Mouse (Mus musculus): ENCODE results near the gene Prpf4. TPM values are rescaled to one million over a fixed set of nuclear protein-coding genes. Genes with fewer than 3 reads are reported as not detected.
A peak's percentile ranks its signal among the peaks of the same experiment; 100 is the strongest.

Gene Prpf4
- polyA plus RNA-seq, 1 experiment from 2014 or later: 28.2 TPM

DNA sequence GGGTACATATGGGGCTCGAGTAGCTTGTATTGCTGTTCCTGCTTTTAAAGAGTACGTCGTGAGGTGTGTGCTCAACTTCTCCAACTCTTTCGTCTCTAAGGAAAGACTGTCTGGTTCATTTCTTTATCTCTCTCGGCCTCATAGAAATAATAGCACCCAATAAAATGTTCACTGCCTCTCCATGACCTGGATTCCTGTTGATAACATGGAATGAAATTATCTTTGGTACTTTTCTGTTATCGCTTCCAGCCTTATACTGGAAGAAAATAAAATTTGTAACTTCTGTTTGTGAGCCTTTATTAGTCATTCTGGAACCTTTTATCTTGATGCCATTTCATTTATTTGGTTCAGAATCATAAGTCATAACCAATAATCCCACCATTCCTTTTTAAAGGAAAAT is 25.4 kb upstream of the Prpf4 start:
- no peaks in the 10 kb centered on the region for H3K36me3 ChIP-seq (ENCODE audit: control insufficient read depth, insufficient read depth, low read length)
- H3K9ac ChIP-seq (ENCODE audit: low read length): no peak overlapping the region
- no peak overlapping the region for H3K27ac ChIP-seq (ENCODE audit: low read depth, low read length)
- DNase-seq (ENCODE audit: low spot score) (no peak), ATAC-seq (ENCODE audit: insufficient read depth, low FRiP score, low TSS enrichment) (no peak)
- H3K4me3 ChIP-seq (ENCODE audit: low read depth, low read length): no peak overlapping the region
- 95% methylated on average over 6 of the region's 6 CpGs for WGBS
- no peaks in the 10 kb centered on the region for H3K9me3 ChIP-seq (ENCODE audit: control insufficient read depth, low read length)
- H3K27me3 ChIP-seq (ENCODE audit: control insufficient read depth, insufficient read depth, low read length): no peaks in the 10 kb centered on the region
- no peaks in the 10 kb centered on the region for H3K4me1 ChIP-seq (ENCODE audit: control insufficient read depth, insufficient read depth, low read length)
- H3K4me2 ChIP-seq (ENCODE audit: low read depth): no peak overlapping the region

DNA sequence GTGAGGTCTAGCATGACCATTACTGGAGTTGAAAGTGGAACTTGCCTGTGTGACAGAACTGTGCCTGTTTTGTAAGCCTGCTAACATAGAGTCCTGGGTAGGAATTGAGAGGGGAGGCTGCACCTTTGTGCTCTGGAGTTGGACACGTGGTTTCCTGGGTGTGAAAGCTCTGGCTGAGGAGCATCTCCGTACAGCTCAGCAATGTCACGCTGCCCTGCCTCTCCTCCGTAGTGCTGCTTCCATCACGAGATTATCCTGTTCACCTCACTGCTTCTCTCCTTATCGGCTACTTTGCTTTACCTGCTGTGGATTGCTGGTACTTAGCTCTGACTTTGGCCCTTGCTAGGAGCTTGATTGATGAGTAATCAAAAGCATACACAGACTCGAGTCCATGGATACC is 24.8 kb upstream of the Prpf4 start:
- WGBS: 88% methylated on average over 7 of the region's 7 CpGs
- ATAC-seq (ENCODE audit: insufficient read depth, low FRiP score, low TSS enrichment): no peak
- no peak overlapping the region for H3K4me2 ChIP-seq (ENCODE audit: low read depth)

DNA sequence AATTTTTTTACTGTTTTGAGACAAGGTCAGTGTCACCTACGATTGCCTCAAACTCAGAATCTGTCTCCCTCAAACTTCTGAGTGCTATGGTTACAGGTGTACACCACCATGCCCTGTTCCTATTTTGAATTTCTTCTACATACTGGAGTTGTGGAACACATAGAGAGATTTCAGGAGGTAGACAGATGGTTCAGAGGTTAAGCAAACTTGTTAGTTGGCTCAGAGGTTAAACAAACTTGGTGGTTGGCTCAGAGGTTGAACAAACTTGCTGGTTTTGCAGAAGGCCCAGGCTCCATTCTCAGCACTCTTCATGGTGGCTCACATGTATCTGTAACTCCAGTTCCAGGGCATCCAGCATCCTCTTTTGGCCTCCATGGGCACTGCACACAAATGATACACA is 24.4 kb upstream of the Prpf4 start:
- ATAC-seq (ENCODE audit: insufficient read depth, low FRiP score, low TSS enrichment) (no peak), DNase-seq (ENCODE audit: low spot score) (no peak)
- no peak overlapping the region for H3K4me3 ChIP-seq (ENCODE audit: low read depth, low read length)
- no peak overlapping the region for H3K4me2 ChIP-seq (ENCODE audit: low read depth)
- H3K9me3 ChIP-seq (ENCODE audit: control insufficient read depth, low read length): no peaks in the 10 kb centered on the region
- H3K9ac ChIP-seq (ENCODE audit: low read length): no peak overlapping the region
- no peaks in the 10 kb centered on the region for H3K4me1 ChIP-seq (ENCODE audit: control insufficient read depth, insufficient read depth, low read length)
- peaks cover 3% of the 10 kb centered on the region; the same call in 1 of the 2 replicates for H3K36me3 ChIP-seq (ENCODE audit: control insufficient read depth, insufficient read depth, low read length)
- no peak overlapping the region for H3K27ac ChIP-seq (ENCODE audit: low read depth, low read length)
- 93% methylated on average over 1 of the region's 1 CpGs for WGBS
- no peaks in the 10 kb centered on the region for H3K27me3 ChIP-seq (ENCODE audit: control insufficient read depth, insufficient read depth, low read length)

More for the DNA sequence above, 24.8 kb upstream of the Prpf4 start:
- no peak overlapping the region for H3K27ac ChIP-seq (ENCODE audit: low read depth, low read length)
- H3K9me3 ChIP-seq (ENCODE audit: control insufficient read depth, low read length): no peaks in the 10 kb centered on the region
- no peak overlapping the region for H3K9ac ChIP-seq (ENCODE audit: low read length)
- DNase-seq (ENCODE audit: low spot score): no peak
- H3K27me3 ChIP-seq (ENCODE audit: control insufficient read depth, insufficient read depth, low read length): no peaks in the 10 kb centered on the region
- H3K4me3 ChIP-seq (ENCODE audit: low read depth, low read length): no peak overlapping the region
- H3K4me1 ChIP-seq (ENCODE audit: control insufficient read depth, insufficient read depth, low read length): no peaks in the 10 kb centered on the region
- H3K36me3 ChIP-seq (ENCODE audit: control insufficient read depth, insufficient read depth, low read length): peaks cover 3% of the 10 kb centered on the region; the same call in 1 of the 2 replicates

DNA sequence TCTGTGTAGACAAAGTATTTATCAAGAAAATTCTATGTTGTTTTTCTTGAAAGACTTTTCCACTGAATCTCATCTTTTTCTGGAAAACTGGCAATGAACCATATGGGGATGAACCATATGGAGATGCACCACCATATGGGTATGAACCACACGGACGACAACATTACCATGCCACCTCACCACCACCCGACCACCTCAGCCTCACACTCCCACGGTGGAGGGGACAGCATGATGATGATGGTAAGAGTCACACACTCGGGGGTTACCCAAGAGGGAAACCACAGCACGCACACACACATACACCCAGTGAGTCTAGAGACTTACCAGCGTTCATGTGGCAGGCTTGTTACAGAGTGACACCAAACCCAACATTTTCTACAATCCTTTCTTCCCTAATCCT is 23.2 kb upstream of the Prpf4 start:
- H3K27ac ChIP-seq (ENCODE audit: low read depth, low read length): no peak overlapping the region
- no peaks in the 10 kb centered on the region for H3K9me3 ChIP-seq (ENCODE audit: control insufficient read depth, low read length)
- no peak overlapping the region for H3K4me2 ChIP-seq (ENCODE audit: low read depth)
- whole genome bisulfite sequencing: 86% methylated on average over 7 of the region's 7 CpGs
- H3K36me3 ChIP-seq (ENCODE audit: control insufficient read depth, insufficient read depth, low read length): peaks cover 3% of the 10 kb centered on the region; the same call in 1 of the 2 replicates
- no peak for ATAC-seq (ENCODE audit: insufficient read depth, low FRiP score, low TSS enrichment)
- no peaks in the 10 kb centered on the region for H3K4me1 ChIP-seq (ENCODE audit: control insufficient read depth, insufficient read depth, low read length)
- no peak overlapping the region for H3K9ac ChIP-seq (ENCODE audit: low read length)
- no peak for DNase-seq (ENCODE audit: low spot score)
- no peak overlapping the region for H3K4me3 ChIP-seq (ENCODE audit: low read depth, low read length)
- no peaks in the 10 kb centered on the region for H3K27me3 ChIP-seq (ENCODE audit: control insufficient read depth, insufficient read depth, low read length)

DNA sequence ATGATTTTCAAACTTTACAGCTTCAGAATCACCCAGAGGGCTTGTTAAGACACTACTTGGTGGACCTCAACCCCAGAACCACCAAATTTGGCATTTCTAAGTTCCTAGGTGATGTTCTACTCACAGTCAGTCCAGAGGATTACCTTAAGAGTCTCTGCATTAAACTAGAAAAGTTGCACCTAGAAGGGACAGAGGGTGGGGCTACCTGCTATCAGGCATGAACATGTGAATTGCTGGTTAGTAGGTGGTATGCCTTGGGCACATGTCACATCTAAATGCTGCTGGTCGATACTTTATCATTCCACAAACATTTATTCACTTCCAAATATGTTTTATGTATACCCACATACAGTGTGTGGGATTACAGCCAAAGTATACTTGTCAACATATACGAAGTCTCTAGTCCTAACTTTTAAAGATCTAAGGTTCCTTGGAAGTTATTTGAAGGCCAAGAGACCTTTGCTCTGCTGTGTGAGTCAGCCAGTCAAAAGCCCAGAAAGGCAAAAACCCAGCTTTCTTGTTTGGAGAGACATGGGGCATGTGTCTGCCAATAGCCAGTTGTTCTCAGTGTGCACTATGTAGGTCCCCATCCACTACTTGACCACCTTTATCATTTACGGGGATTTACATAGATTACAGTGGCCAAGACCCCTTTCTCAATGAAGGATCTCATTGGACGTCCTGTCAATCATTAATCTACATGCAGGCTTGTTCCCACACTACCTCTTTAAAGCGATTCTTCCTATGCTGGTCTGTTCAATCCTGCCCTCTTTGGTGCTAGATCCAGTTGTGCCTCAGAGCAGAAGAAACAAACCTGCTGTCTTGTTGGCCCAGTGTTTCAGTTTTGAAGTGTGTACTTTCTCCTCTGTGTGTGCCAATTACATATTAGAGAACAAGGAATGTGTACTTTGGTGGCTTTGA is 18.7 kb upstream of the Prpf4 start:
- Histone ChIP-seq H3K4me3 (ENCODE audit: low read depth, low read length) (no peak overlapping the region), H3K36me3 (ENCODE audit: control insufficient read depth, insufficient read depth, low read length) (peaks cover 3% of the 10 kb centered on the region; the same call in 1 of the 2 replicates), H3K9ac (ENCODE audit: low read length) (no peak overlapping the region), H3K27me3 (ENCODE audit: control insufficient read depth, insufficient read depth, low read length) (no peaks in the 10 kb centered on the region), H3K4me2 (ENCODE audit: low read depth) (no peak overlapping the region), H3K9me3 (ENCODE audit: control insufficient read depth, low read length) (no peaks in the 10 kb centered on the region), H3K4me1 (ENCODE audit: control insufficient read depth, insufficient read depth, low read length) (no peaks in the 10 kb centered on the region), H3K27ac (ENCODE audit: low read depth, low read length) (no peak overlapping the region)
- DNase-seq (ENCODE audit: low spot score) (no peak), ATAC-seq (ENCODE audit: insufficient read depth, low FRiP score, low TSS enrichment) (no peak)
- whole genome bisulfite sequencing: 91% methylated on average over 5 of the region's 5 CpGs

DNA sequence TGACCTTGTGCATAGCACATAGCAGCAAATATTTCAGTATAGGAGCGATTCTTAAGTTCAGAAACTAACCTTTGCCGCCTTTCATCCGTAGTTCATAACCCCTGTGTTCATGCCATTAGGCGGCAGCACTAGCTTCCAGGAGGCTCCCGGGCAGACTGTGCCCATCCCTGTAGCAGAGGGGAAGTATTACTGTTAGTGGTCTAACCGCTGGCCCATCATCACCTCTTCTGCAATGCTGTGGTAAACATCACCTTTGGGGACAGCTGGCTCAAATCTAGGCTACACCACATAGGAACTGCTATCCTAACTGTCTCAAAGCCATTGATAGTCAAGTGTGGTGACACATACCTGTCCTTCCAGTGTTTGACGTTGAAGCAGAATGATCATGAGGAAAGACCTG is 16.7 kb upstream of the Prpf4 start:
- H3K9me3 ChIP-seq (ENCODE audit: control insufficient read depth, low read length): no peaks in the 10 kb centered on the region
- ATAC-seq (ENCODE audit: insufficient read depth, low FRiP score, low TSS enrichment): 0 out of 2 replicates have a peak, but pooled peaks have one; percentile 35
- H3K4me2 ChIP-seq (ENCODE audit: low read depth): no peak overlapping the region
- H3K27ac ChIP-seq (ENCODE audit: low read depth, low read length): no peak overlapping the region
- H3K4me1 ChIP-seq (ENCODE audit: control insufficient read depth, insufficient read depth, low read length): no peaks in the 10 kb centered on the region
- H3K4me3 ChIP-seq (ENCODE audit: low read depth, low read length): no peak overlapping the region
- no peaks in the 10 kb centered on the region for H3K27me3 ChIP-seq (ENCODE audit: control insufficient read depth, insufficient read depth, low read length)
- WGBS: 91% methylated on average over 7 of the region's 7 CpGs
- peaks cover 3% of the 10 kb centered on the region; the same call in 1 of the 2 replicates for H3K36me3 ChIP-seq (ENCODE audit: control insufficient read depth, insufficient read depth, low read length)
- H3K9ac ChIP-seq (ENCODE audit: low read length): no peak overlapping the region
- DNase-seq (ENCODE audit: low spot score): no peak

DNA sequence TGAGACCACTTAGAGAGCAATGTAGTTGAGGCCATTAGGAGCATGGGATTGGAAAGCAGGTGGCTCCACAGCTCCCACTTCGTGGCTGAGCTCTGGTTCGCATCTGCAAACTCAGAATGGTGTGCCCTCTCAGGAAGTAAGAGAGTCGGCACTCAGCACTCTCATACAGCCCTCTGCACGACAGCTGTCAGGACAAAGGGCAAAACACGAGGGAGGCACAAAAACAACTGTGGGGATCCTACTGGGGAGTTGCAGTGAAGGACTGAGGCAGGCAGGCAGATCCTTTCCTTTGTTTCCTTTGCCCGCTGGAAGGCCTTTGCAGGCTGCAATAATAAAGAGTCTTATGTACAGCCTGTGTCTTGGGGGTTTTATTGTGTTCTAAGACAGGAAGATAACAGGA is 15.1 kb upstream of the Prpf4 start:
- 36% methylated on average over 6 of the region's 6 CpGs for WGBS
- Histone ChIP-seq H3K4me2 (ENCODE audit: low read depth) (no peak overlapping the region), H3K27me3 (ENCODE audit: control insufficient read depth, insufficient read depth, low read length) (no peaks in the 10 kb centered on the region), H3K27ac (ENCODE audit: low read depth, low read length) (no peak overlapping the region), H3K4me3 (ENCODE audit: low read depth, low read length) (no peak overlapping the region), H3K9ac (ENCODE audit: low read length) (no peak overlapping the region), H3K9me3 (ENCODE audit: control insufficient read depth, low read length) (no peaks in the 10 kb centered on the region), H3K36me3 (ENCODE audit: control insufficient read depth, insufficient read depth, low read length) (peaks cover 2% of the 10 kb centered on the region; the same call in 1 of the 2 replicates), H3K4me1 (ENCODE audit: control insufficient read depth, insufficient read depth, low read length) (no peaks in the 10 kb centered on the region)
- ATAC-seq (ENCODE audit: insufficient read depth, low FRiP score, low TSS enrichment) (peak; percentile 61; the same call in 1 of the 2 replicates), DNase-seq (ENCODE audit: low spot score) (peak; percentile 22)

DNA sequence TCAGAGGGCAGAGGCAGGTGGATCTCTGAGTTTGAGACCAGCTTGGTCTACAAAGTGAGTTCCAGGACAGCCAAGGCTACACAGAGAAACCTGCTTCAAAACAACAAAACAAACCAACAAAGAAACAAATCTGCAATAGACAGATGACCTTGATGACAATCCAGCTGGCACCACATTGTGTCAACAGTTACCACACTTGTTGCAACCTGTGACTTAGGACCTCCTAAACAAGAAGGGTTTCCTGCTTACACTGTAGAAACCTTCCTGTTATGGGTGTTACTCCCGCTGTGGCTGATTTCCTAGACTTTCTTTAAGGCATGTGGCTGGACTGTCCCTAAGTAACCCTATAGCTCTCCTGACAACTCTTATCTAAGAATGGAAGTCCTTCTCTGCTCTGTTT is 12.8 kb upstream of the Prpf4 start:
- H3K4me1 ChIP-seq (ENCODE audit: control insufficient read depth, insufficient read depth, low read length): no peaks in the 10 kb centered on the region
- H3K4me3 ChIP-seq (ENCODE audit: low read depth, low read length): no peak overlapping the region
- DNase-seq (ENCODE audit: low spot score) (no peak), ATAC-seq (ENCODE audit: insufficient read depth, low FRiP score, low TSS enrichment) (no peak)
- no peaks in the 10 kb centered on the region for H3K27me3 ChIP-seq (ENCODE audit: control insufficient read depth, insufficient read depth, low read length)
- WGBS: 100% methylated on average over 1 of the region's 1 CpGs
- no peak overlapping the region for H3K27ac ChIP-seq (ENCODE audit: low read depth, low read length)
- no peaks in the 10 kb centered on the region for H3K9me3 ChIP-seq (ENCODE audit: control insufficient read depth, low read length)
- peaks cover 9% of the 10 kb centered on the region for H3K36me3 ChIP-seq (ENCODE audit: control insufficient read depth, insufficient read depth, low read length)
- H3K9ac ChIP-seq (ENCODE audit: low read length): no peak overlapping the region
- H3K4me2 ChIP-seq (ENCODE audit: low read depth): no peak overlapping the region
